Mouse (Mus musculus) forebrain, embryonic 14.5 days (tissue): ENCODE measurements around the gene Pccb. TPM values are rescaled to one million over a fixed set of nuclear protein-coding genes. Genes with fewer than 3 reads are reported as not detected.
A peak's percentile ranks its signal among the peaks of the same experiment; 100 is the strongest.

ENCODE experiments used
- ATAC-seq: fragments of 200-750 bp; cut with Nextera tagmentation; 2 replicates; pipeline ENCODE4 v1.8.0; 2017; ENCODE audit warnings: mild to moderate bottlenecking, moderate library complexity
- DNase-seq: peaks from one replicate; pipeline ENCODE4 v3.0.0-alpha.2; 2015; ENCODE audit warnings: low spot score
- H3K27ac ChIP-seq: fragments of 300-500 bp; sonication (generic); 2 replicates; pipeline ENCODE4 v1.5.1; 2014; ENCODE audit warnings: low read depth, mild to moderate bottlenecking, control low read depth, low read length, moderate library complexity
- H3K27me3 ChIP-seq: fragments of 300-500 bp; sonication (generic); replicated peaks from 2 replicates; pipeline ENCODE4 v1.6.1; 2014; ENCODE audit warnings: low read length, control low read depth, mixed read lengths; ENCODE audit not compliant: control insufficient read depth, insufficient read depth
- H3K36me3 ChIP-seq: fragments of 300-500 bp; sonication (generic); 2 replicates; pipeline ENCODE4 v1.6.1; 2014; ENCODE audit warnings: low read length, control low read depth; ENCODE audit not compliant: control insufficient read depth, insufficient read depth
- H3K4me1 ChIP-seq: fragments of 300-500 bp; sonication (generic); 2 replicates; pipeline ENCODE4 v1.6.1; 2014; ENCODE audit warnings: antibody characterized with exemption, low read length, control low read depth; ENCODE audit not compliant: control insufficient read depth, insufficient read depth
- H3K4me2 ChIP-seq: fragments of 300-500 bp; sonication (generic); 2 replicates; pipeline ENCODE4 v1.6.1; 2014; ENCODE audit warnings: mild to moderate bottlenecking, control low read depth, low read length
- H3K4me3 ChIP-seq: fragments of 300-500 bp; sonication (generic); 2 replicates; pipeline ENCODE4 v1.5.1; 2014; ENCODE audit warnings: low read depth, low read length, control low read depth
- H3K9ac ChIP-seq: fragments of 300-500 bp; sonication (generic); 2 replicates; pipeline ENCODE4 v1.6.1; 2014; ENCODE audit warnings: mild to moderate bottlenecking, low read length, control low read depth, moderate library complexity
- H3K9me3 ChIP-seq: fragments of 300-500 bp; sonication (generic); replicated peaks from 2 replicates; pipeline ENCODE4 v1.6.1; 2016; ENCODE audit warnings: low read length, control low read depth, mixed read lengths; ENCODE audit not compliant: control insufficient read depth
- WGBS: fragments of 180-500 bp; shearing (Covaris S2); extraction: QIAGEN DNeasy Blood & Tissue Kit; methylation state at CpG from one replicate; pipeline ENCODE4 v1.1.7; 2014; 5-methylcytosine and 5-hydroxymethylcytosine counted together
- polyA plus RNA-seq: library from polyadenylated mRNA; unstranded; fragments of >200 nt; fragmentation: Nextera tagmentation; extraction: Ambion mirVana; gene quantifications from 2 replicates; pipeline ENCODE4 v1.2.1, GENCODE M21; 2014

Pccb gene
- polyA plus RNA-seq, 1 experiment from 2014 or later: 20.4 TPM

- no peak overlapping the region for H3K27ac ChIP-seq
- H3K4me1 ChIP-seq: peaks cover 6% of the 10 kb centered on the region; the same call in 1 of the 2 replicates
- no peaks in the 10 kb centered on the region for H3K36me3 ChIP-seq
- no peaks in the 10 kb centered on the region for H3K9me3 ChIP-seq
- no peak overlapping the region for H3K9ac ChIP-seq
- no peak overlapping the region for H3K4me3 ChIP-seq
- ATAC-seq (no peak), DNase-seq (no peak)
- no peaks in the 10 kb centered on the region for H3K27me3 ChIP-seq
- 89% methylated on average over 2 of the region's 2 CpGs for WGBS
- no peak overlapping the region for H3K4me2 ChIP-seq
These were observed 2.2 kb upstream of the Pccb start for GRCm38 (mm10) chr9:101036876-101037275.

GRCm38 (mm10) chr9:101035836-101036596 is 1.3 kb upstream of the Pccb start:
- Histone ChIP-seq H3K36me3 (no peaks in the 10 kb centered on the region), H3K27ac (no peak overlapping the region), H3K27me3 (no peaks in the 10 kb centered on the region), H3K4me3 (no peak overlapping the region), H3K9ac (no peak overlapping the region), H3K9me3 (no peaks in the 10 kb centered on the region), H3K4me2 (no peak overlapping the region), H3K4me1 (peaks cover 6% of the 10 kb centered on the region; the same call in 1 of the 2 replicates)
- no peak for DNase-seq
- 88% methylated on average over 14 of the region's 15 CpGs for WGBS
- no peak for ATAC-seq

- Histone ChIP-seq H3K4me1 (peaks cover 6% of the 10 kb centered on the region; the same call in 1 of the 2 replicates), H3K4me3 (peak overlapping the region; percentile 57), H3K9me3 (no peaks in the 10 kb centered on the region), H3K27me3 (no peaks in the 10 kb centered on the region), H3K36me3 (peaks cover 2% of the 10 kb centered on the region; the same call in 1 of the 2 replicates), H3K9ac (peak overlapping the region; percentile 76), H3K27ac (peak overlapping the region; percentile 96; the same call in 1 of the 2 replicates), H3K4me2 (peak overlapping the region; percentile 57)
- 8% methylated on average over 14 of the region's 14 CpGs for WGBS
- ATAC-seq (0 out of 2 replicates have a peak, but pooled peaks have one; percentile 0), DNase-seq (no peak)
These were observed 794 bp downstream of the Pccb start for GRCm38 (mm10) chr9:101033761-101034447.

- no peak for ATAC-seq
- peaks cover under 1% of the 10 kb centered on the region; the same call in 1 of the 2 replicates for H3K9me3 ChIP-seq
- WGBS: 96% methylated on average over 10 of the region's 10 CpGs
- 0 out of 2 replicates have a peak, but pooled peaks cover 4% of the 10 kb centered on the region for H3K36me3 ChIP-seq
- no peak overlapping the region for H3K27ac ChIP-seq
- H3K27me3 ChIP-seq: no peaks in the 10 kb centered on the region
- H3K4me3 ChIP-seq: no peak overlapping the region
- DNase-seq: no peak
- H3K4me2 ChIP-seq: no peak overlapping the region
- no peak overlapping the region for H3K9ac ChIP-seq
- no peaks in the 10 kb centered on the region for H3K4me1 ChIP-seq
These were observed 15.9 kb downstream of the Pccb start for GRCm38 (mm10) chr9:101018768-101019167.

GRCm38 (mm10) chr9:101017734-101018516 is 16.8 kb downstream of the Pccb start:
- Histone ChIP-seq H3K36me3 (0 out of 2 replicates have a peak, but pooled peaks cover 4% of the 10 kb centered on the region), H3K27ac (no peak overlapping the region), H3K4me1 (no peaks in the 10 kb centered on the region), H3K4me2 (no peak overlapping the region), H3K4me3 (no peak overlapping the region), H3K9me3 (no peaks in the 10 kb centered on the region), H3K27me3 (no peaks in the 10 kb centered on the region), H3K9ac (no peak overlapping the region)
- DNase-seq (no peak), ATAC-seq (no peak)
- 86% methylated on average over 15 of the region's 15 CpGs for WGBS

- H3K9ac ChIP-seq: no peak overlapping the region
These were observed 19.4 kb downstream of the Pccb start for GRCm38 (mm10) chr9:101015324-101015723.

GRCm38 (mm10) chr9:101012433-101012832 is 22.3 kb downstream of the Pccb start:
- DNase-seq: no peak
- 81% methylated on average over 10 of the region's 10 CpGs for WGBS
- no peak overlapping the region for H3K9ac ChIP-seq
- no peaks in the 10 kb centered on the region for H3K27me3 ChIP-seq
- no peak overlapping the region for H3K27ac ChIP-seq
- no peaks in the 10 kb centered on the region for H3K9me3 ChIP-seq
- H3K36me3 ChIP-seq: peaks cover 4% of the 10 kb centered on the region; the same call in 1 of the 2 replicates
- H3K4me2 ChIP-seq: no peak overlapping the region
- no peak overlapping the region for H3K4me3 ChIP-seq
- no peak for ATAC-seq
- no peaks in the 10 kb centered on the region for H3K4me1 ChIP-seq

More at GRCm38 (mm10) chr9:101015324-101015723, 19.4 kb downstream of the Pccb start:
- WGBS: 94% methylated on average over 9 of the region's 9 CpGs
- ATAC-seq (no peak), DNase-seq (no peak)
- Histone ChIP-seq H3K4me3 (no peak overlapping the region), H3K9me3 (no peaks in the 10 kb centered on the region), H3K27me3 (no peaks in the 10 kb centered on the region), H3K27ac (no peak overlapping the region), H3K4me1 (no peaks in the 10 kb centered on the region), H3K4me2 (no peak overlapping the region), H3K36me3 (0 out of 2 replicates have a peak, but pooled peaks cover 4% of the 10 kb centered on the region)

- H3K27ac ChIP-seq: no peak overlapping the region
- no peak for DNase-seq
- H3K4me3 ChIP-seq: no peak overlapping the region
- no peaks in the 10 kb centered on the region; the same call in 1 of the 2 replicates for H3K36me3 ChIP-seq
- ATAC-seq: no peak
- H3K9me3 ChIP-seq: 0 out of 2 replicates have a peak, but pooled peaks cover 6% of the 10 kb centered on the region
- no peaks in the 10 kb centered on the region for H3K4me1 ChIP-seq
- no peaks in the 10 kb centered on the region for H3K27me3 ChIP-seq
- WGBS: 86% methylated on average over 4 of the region's 4 CpGs
- H3K4me2 ChIP-seq: no peak overlapping the region
- no peak overlapping the region for H3K9ac ChIP-seq
These were observed 28.8 kb downstream of the Pccb start for GRCm38 (mm10) chr9:101005866-101006265.
